Mouse (Mus musculus) liver, embryonic 14.5 days (tissue): ENCODE results near the gene Mybpc2.

Experiments used
- CTCF ChIP-seq: IDR thresholded peaks from 2 replicates; pipeline ENCODE4 v1.5.1; 2016; ENCODE audit warnings: antibody characterized with exemption, low read depth, control low read depth
- EP300 ChIP-seq: IDR thresholded peaks from 2 replicates; pipeline ENCODE4 v1.6.1; 2016; ENCODE audit warnings: antibody characterized with exemption, low read depth

- TF ChIP-seq CTCF (no peak), EP300 (no peak; the same call in 1 of the 2 replicates)
Observed at GRCm38 (mm10) chr7:44470696-44471612, 53.5 kb downstream of the Mybpc2 start.
